Mouse (Mus musculus) liver, adult 2 months (tissue): Measurements from ENCODE around the gene Ccl17. TPM values are rescaled to one million over a fixed set of nuclear protein-coding genes. Genes with fewer than 3 reads are reported as not detected.

ENCODE experiments used
- DNase-seq: peaks from one replicate; pipeline ENCODE4 v3.0.0-alpha.2; 2011; ENCODE audit warnings: low read depth, low spot score; ENCODE audit errors: extremely low read depth
- H3K27ac ChIP-seq: fragments of 200-500 bp; replicated peaks from 2 replicates; pipeline ENCODE4 v1.5.1; 2012; ENCODE audit warnings: low read depth, mild to moderate bottlenecking, control low read depth, inconsistent platforms, low read length; ENCODE audit not compliant: insufficient read depth
- H3K27me3 ChIP-seq: fragments of 200-500 bp; 2 replicates; pipeline ENCODE4 v1.6.1; 2012; ENCODE audit warnings: mild to moderate bottlenecking, moderate library complexity, low read length, inconsistent platforms; ENCODE audit not compliant: control insufficient read depth, insufficient read depth
- H3K36me3 ChIP-seq: fragments of 200-500 bp; 2 replicates; pipeline ENCODE4 v1.6.1; 2012; ENCODE audit warnings: low read length, inconsistent platforms; ENCODE audit not compliant: control insufficient read depth, insufficient read depth
- H3K4me1 ChIP-seq: fragments of 200-500 bp; 2 replicates; pipeline ENCODE4 v1.6.1; 2011; ENCODE audit warnings: low read length; ENCODE audit not compliant: control insufficient read depth, insufficient read depth
- H3K4me3 ChIP-seq: fragments of 200-500 bp; 2 replicates; pipeline ENCODE4 v1.5.1; 2011; ENCODE audit warnings: low read depth, mild to moderate bottlenecking, control low read depth, low read length, moderate library complexity; ENCODE audit not compliant: insufficient read depth
- H3K79me2 ChIP-seq: fragments of 200-500 bp; 2 replicates; pipeline ENCODE4 v1.6.1; 2012; ENCODE audit warnings: inconsistent platforms, mild to moderate bottlenecking, low read length, moderate library complexity; ENCODE audit not compliant: control insufficient read depth, insufficient read depth
- H3K9ac ChIP-seq: fragments of 200-500 bp; 2 replicates; pipeline ENCODE4 v1.6.1; 2012; ENCODE audit warnings: low read depth, mild to moderate bottlenecking, control low read depth, inconsistent platforms, low read length
- CTCF ChIP-seq: fragments of 200-500 bp; IDR thresholded peaks from 2 replicates; pipeline ENCODE4 v1.5.1; 2011; ENCODE audit warnings: low read depth, low read length, control low read depth
- POLR2A ChIP-seq: fragments of 200-500 bp; IDR thresholded peaks from 2 replicates; pipeline ENCODE4 v1.6.1; 2011; ENCODE audit warnings: low read length, control low read depth; ENCODE audit not compliant: insufficient read depth; ENCODE audit errors: extremely low read depth
- WGBS: fragments of 180-500 bp; shearing (Covaris S2); methylation state at CpG from one replicate; pipeline ENCODE4 v1.1.7; 2018; 5-methylcytosine and 5-hydroxymethylcytosine counted together
- polyA plus RNA-seq: library from polyadenylated mRNA; depleted of rRNA; stranded (reverse); fragments of >200 nt; gene quantifications from 2 replicates; pipeline ENCODE4 v1.2.3, GENCODE M21; 2012; rRNA removed
- total RNA-seq: library from RNA; depleted of rRNA; stranded (reverse); fragments of >200 nt; gene quantifications from 2 replicates; pipeline ENCODE4 v1.2.3, GENCODE M21; 2014; rRNA removed

The Ccl17 gene
- total and polyA plus RNA-seq, 2 experiments, result 0.21 TPM; not detected in 1

GRCm38 (mm10) chr8:94857011-94857345, 46.7 kb downstream of the Ccl17 start:
- no peak overlapping the region for H3K4me3 ChIP-seq
- peaks cover 23% of the 10 kb centered on the region for H3K36me3 ChIP-seq
- H3K4me1 ChIP-seq, result no peaks in the 10 kb centered on the region
- peak overlapping the region; percentile 40; the same call in 1 of the 2 replicates for H3K9ac ChIP-seq
- WGBS, result 12% methylated on average over 5 of the region's 5 CpGs
- no peak for TF ChIP-seq POLR2A
- DNase-seq, result peak; percentile 51
- no peaks in the 10 kb centered on the region for H3K27me3 ChIP-seq
- H3K27ac ChIP-seq, result no peak overlapping the region
- peaks cover 8% of the 10 kb centered on the region for H3K79me2 ChIP-seq

DNA sequence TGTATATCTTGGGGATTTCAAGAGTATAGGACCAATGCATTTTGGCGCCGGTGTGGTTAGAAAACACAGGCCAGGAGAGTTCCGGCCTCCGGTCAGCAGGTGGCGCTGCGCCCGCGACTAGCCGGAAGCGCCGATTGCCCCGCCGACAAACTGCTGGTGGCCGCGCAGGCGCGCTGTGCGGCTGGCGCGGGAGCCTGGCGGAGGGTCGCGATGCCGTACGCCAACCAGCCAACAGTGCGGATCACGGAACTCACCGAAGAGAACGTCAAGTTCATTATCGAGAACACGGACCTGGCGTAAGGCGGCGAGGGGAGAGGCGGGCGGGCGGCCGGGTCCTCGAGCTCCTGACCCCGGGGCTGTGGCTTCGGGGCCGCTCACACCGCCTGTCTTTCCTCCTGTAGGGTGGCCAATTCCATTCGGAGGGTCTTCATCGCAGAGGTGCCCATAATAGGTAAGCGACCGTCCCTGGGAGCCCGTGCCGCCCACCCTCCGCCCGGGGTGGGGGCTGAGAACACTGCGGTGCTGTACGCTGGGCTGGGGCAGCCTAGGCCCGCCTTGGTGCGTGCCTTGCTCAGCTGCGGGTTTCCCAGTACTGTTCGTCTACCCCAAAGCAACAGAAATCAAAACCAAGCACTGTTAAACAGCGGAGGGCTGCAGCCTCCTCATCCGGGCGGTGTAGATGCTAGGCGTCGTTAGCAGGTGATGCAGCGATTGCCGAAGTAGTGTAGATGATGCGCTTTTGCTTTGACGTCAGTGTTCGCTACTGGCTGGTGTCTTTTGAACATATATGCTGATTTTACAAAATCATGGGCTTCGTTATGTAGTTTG, 47.3 kb downstream of the Ccl17 start, which contains the start of gene Polr2c:
Polr2c (plus strand) TSS at position 105 of the 828 bp plus-strand sequence.
- no peaks in the 10 kb centered on the region for H3K4me1 ChIP-seq
- H3K79me2 ChIP-seq, result peaks cover 8% of the 10 kb centered on the region
- peaks cover 19% of the 10 kb centered on the region for H3K36me3 ChIP-seq
- TF ChIP-seq POLR2A (0 out of 2 replicates have a peak, but pooled peaks have one; percentile 40), CTCF (peak; percentile 88)
- peak within 1 kb of the TSS; percentile 58 for H3K27ac ChIP-seq
- peak; percentile 7 for DNase-seq
- WGBS, result under 1% methylated on average over 68 of the region's 68 CpGs
- peak within 1 kb of the TSS; percentile 100 for H3K4me3 ChIP-seq
- H3K27me3 ChIP-seq, result no peaks in the 10 kb centered on the region
- peak within 1 kb of the TSS; percentile 98 for H3K9ac ChIP-seq

- H3K9ac ChIP-seq, result no peak overlapping the region
- no peak for TF ChIP-seq POLR2A
- TF ChIP-seq CTCF, result peak; percentile 33; the same call in 1 of the 2 replicates
- WGBS, result 79% methylated on average over 8 of the region's 8 CpGs
- DNase-seq, result peak; percentile 49
- H3K36me3 ChIP-seq, result peaks cover 11% of the 10 kb centered on the region
- no peak overlapping the region for H3K4me3 ChIP-seq
- H3K79me2 ChIP-seq, result peaks cover 8% of the 10 kb centered on the region
- no peaks in the 10 kb centered on the region for H3K4me1 ChIP-seq
- no peak overlapping the region for H3K27ac ChIP-seq
- no peaks in the 10 kb centered on the region for H3K27me3 ChIP-seq
Measured at GRCm38 (mm10) chr8:94861352-94861910, 51.2 kb downstream of the Ccl17 start.

Other genes with a start within 250 kb of the Ccl17 start
- 21.4 and 22.0 TPM in 2 replicates for gene Rspry1, start 208.5 kb upstream of the Ccl17 start, total RNA-seq
- gene Rspry1, start 208.5 kb upstream of the Ccl17 start, polyA plus RNA-seq, result 5.6 and 5.7 TPM in 2 replicates
- gene Fam192a, start 208.5 kb upstream of the Ccl17 start, total RNA-seq, result 9.0 and 9.3 TPM in 2 replicates
- 10.1 and 12.2 TPM in 2 replicates for gene Fam192a, start 208.5 kb upstream of the Ccl17 start, polyA plus RNA-seq
- gene Arl2bp, start 143.9 kb upstream of the Ccl17 start, total RNA-seq, result 4.2 and 4.8 TPM in 2 replicates
- 5.9 and 7.7 TPM in 2 replicates for gene Arl2bp, start 143.9 kb upstream of the Ccl17 start, polyA plus RNA-seq
- 8.1 and 8.6 TPM in 2 replicates for gene Pllp, start 114.2 kb upstream of the Ccl17 start, total RNA-seq
- gene Pllp, start 114.2 kb upstream of the Ccl17 start, polyA plus RNA-seq, result 41.8 and 44.1 TPM in 2 replicates
- 0.28 and 4.4 TPM in 2 replicates for gene Ccl22, start 64.9 kb upstream of the Ccl17 start, total RNA-seq
- gene Ccl22, start 64.9 kb upstream of the Ccl17 start, polyA plus RNA-seq, result 0.24 and 0.32 TPM in 2 replicates
- 0.55 and 1.0 TPM in 2 replicates for gene Cx3cl1, start 38.4 kb upstream of the Ccl17 start, total RNA-seq
- gene Cx3cl1, start 38.4 kb upstream of the Ccl17 start, polyA plus RNA-seq, result 0.82 and 1.1 TPM in 2 replicates
- gene Coq9, start 27.9 kb downstream of the Ccl17 start, total RNA-seq, result 148 and 183 TPM in 2 replicates
- gene Coq9, start 27.9 kb downstream of the Ccl17 start, polyA plus RNA-seq, result 280 and 359 TPM in 2 replicates
- gene Ciapin1, start 27.9 kb downstream of the Ccl17 start, total RNA-seq, result 9.5 and 11.9 TPM in 2 replicates
- gene Ciapin1, start 27.9 kb downstream of the Ccl17 start, polyA plus RNA-seq, result 48.9 and 57.3 TPM in 2 replicates
- gene Polr2c, start 47.0 kb downstream of the Ccl17 start, total RNA-seq, result 27.4 and 31.7 TPM in 2 replicates
- 44.1 and 47.3 TPM in 2 replicates for gene Polr2c, start 47.0 kb downstream of the Ccl17 start, polyA plus RNA-seq
- 0.83 and 1.5 TPM in 2 replicates for gene Dok4, start 65.9 kb downstream of the Ccl17 start, total RNA-seq
- 1.4 and 1.5 TPM in 2 replicates for gene Dok4, start 65.9 kb downstream of the Ccl17 start, polyA plus RNA-seq
- 0.46 and 0.94 TPM in 2 replicates for gene Ccdc102a, start 107.6 kb downstream of the Ccl17 start, total RNA-seq
- 0.90 and 1.2 TPM in 2 replicates for gene Ccdc102a, start 107.6 kb downstream of the Ccl17 start, polyA plus RNA-seq
- gene Adgrg5, start 113.2 kb downstream of the Ccl17 start, total RNA-seq, result 0.18 and 0.27 TPM in 2 replicates
- gene Adgrg5, start 113.2 kb downstream of the Ccl17 start, polyA plus RNA-seq, result 0.58 and 0.77 TPM in 2 replicates
- gene Adgrg1, start 164.3 kb downstream of the Ccl17 start, total RNA-seq, result 0.55 and 2.3 TPM in 2 replicates
- gene Adgrg1, start 164.3 kb downstream of the Ccl17 start, polyA plus RNA-seq, result 3.0 and 4.2 TPM in 2 replicates
- gene Adgrg3, start 207.2 kb downstream of the Ccl17 start, total RNA-seq, result 3.0 and 5.0 TPM in 2 replicates
- 4.4 and 8.5 TPM in 2 replicates for gene Adgrg3, start 207.2 kb downstream of the Ccl17 start, polyA plus RNA-seq
- gene Drc7, start 244.7 kb downstream of the Ccl17 start, total RNA-seq, result not detected in 2 replicates
- not detected in 2 replicates for gene Drc7, start 244.7 kb downstream of the Ccl17 start, polyA plus RNA-seq